Mouse (Mus musculus) frontal cortex, postnatal 14 days (tissue): ENCODE results near the gene Flvcr1.

Source experiments
- DNase-seq, 2 experiments: peaks; one replicate each; pipeline ENCODE4 v3.0.0; 2022; ENCODE audit warnings: low spot score in 2 of 2

The Flvcr1 gene

GRCm38 (mm10) chr1:191026021-191026713 lies at the start of gene Flvcr1:
Gene Flvcr1 (minus strand): TSS chr1:191026158.
- DNase-seq: peak; percentile 98 to 99

DNA sequence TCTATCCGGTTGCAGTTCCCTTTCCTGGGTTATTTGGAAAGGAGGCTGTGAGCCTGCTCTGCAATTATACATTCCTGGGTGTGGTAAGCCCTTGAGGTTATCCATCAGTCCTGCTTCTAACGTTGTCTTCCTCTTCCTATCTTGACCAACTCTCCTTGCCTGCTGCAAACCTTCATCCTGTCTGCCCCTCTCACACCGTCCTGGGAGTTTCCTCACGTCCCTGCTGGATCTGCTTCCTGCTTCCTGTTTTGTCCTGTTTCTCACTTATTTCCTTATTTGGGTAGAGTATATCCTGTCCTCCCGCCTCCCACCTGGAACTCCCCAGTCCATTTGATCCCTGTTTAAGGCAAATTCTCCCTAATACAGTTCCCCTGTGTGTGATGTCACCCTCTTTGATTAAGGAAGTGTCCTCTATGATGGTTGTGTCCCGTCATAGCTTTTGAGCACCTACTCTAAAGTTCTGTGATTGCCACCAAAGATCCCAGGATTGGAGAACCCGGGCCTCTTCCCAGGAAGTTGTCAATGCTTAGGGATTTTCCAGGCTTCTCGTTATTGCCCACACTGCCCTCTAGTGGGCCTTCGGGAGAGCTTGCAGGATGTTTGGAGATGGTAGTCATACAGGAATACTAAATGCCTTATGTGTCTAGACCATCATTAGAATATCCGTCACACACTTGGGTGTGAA lies 49.4 kb upstream of the Flvcr1 start:
- DNase-seq: no peak

GRCm38 (mm10) chr1:191073486-191073885 lies 47.5 kb upstream of the Flvcr1 start:
- DNase-seq: no peak

DNA sequence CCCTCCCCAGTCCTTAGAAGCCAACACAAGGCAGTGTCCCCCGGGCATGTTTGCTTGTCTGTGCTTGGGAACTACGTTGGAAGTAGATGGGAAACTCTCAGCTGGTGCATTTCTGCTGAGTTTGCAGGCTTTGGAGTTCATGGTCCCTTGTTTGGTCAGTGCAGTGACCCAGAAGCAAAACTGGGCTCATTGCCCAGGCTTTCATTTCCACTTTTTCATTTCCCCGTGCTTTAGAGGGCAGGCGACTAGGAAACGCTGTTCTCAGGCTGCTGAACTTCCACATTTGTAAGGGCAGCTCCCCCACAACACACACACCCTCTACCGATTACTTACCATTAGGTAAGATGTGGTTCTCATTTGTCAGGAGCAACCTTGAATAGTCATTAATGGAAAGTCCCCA lies 47.0 kb upstream of the Flvcr1 start:
- DNase-seq: peak in 1 of 2 experiments; percentile 27

- no peak for DNase-seq
Measured at GRCm38 (mm10) chr1:191072329-191072913, 46.5 kb upstream of the Flvcr1 start.

DNA sequence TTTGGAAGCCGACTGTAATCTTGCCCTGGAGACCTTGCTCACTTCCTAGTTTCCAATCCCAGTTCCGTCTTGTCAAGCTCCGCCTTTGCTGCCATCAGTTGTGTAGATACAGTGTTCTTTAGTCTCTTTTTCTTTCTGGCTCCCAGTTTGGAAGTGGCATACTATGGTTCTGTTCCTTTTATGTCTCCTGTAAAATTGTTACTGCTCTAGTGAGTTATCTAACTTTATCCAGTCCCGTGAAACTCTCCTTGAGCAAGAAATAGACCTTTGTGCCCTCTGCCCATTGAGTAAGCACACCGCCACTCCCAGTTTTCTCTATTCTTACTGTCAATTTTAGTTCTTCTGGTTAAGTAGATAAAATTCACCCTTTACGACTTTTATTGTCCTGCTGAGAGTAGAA lies 45.7 kb upstream of the Flvcr1 start:
- DNase-seq: no peak

DNA sequence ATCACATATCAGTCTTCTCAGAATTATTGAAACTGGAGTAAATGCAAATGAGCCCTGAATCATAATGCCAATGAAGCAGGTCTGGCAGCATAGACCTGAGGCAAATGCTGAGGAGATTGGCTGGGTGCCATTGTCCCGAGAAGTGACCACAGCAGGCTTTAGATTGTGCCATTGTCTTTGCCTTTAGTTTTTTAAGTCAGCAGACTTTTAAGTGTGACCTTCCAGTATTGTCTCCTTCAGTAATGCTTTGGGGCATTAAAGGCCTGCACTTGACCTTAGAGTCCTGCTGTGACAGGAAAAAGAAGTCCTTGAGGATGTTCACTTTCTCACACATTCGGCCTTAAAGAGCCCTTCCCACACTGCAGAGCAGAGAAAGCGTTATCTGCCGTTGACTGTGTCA lies 44.3 kb upstream of the Flvcr1 start:
- DNase-seq: no peak

GRCm38 (mm10) chr1:191068377-191068776 lies 42.4 kb upstream of the Flvcr1 start:
- DNase-seq: no peak

GRCm38 (mm10) chr1:191065188-191065587 lies 39.2 kb upstream of the Flvcr1 start:
- no peak for DNase-seq

DNA sequence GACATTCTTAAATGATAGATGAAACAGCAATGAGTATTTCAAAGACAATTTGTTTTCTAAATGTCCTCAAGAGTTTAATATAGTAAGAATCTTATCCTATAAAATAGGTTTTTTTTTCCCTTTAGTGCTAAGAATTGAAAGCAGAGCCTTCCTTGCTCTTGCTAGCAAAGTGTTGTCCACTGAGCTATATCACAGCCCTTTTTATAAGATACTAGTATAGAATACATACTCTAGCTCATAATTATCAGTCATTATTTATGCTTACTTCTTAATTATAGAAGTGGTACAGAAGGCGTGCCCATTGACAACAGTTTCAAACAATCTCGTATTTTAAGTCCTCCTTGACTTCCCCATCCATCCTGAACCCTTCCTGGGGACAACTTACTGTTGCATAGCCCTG lies 38.6 kb upstream of the Flvcr1 start:
- DNase-seq: no peak

GRCm38 (mm10) chr1:191063700-191064099 lies 37.7 kb upstream of the Flvcr1 start:
- no peak for DNase-seq

DNA sequence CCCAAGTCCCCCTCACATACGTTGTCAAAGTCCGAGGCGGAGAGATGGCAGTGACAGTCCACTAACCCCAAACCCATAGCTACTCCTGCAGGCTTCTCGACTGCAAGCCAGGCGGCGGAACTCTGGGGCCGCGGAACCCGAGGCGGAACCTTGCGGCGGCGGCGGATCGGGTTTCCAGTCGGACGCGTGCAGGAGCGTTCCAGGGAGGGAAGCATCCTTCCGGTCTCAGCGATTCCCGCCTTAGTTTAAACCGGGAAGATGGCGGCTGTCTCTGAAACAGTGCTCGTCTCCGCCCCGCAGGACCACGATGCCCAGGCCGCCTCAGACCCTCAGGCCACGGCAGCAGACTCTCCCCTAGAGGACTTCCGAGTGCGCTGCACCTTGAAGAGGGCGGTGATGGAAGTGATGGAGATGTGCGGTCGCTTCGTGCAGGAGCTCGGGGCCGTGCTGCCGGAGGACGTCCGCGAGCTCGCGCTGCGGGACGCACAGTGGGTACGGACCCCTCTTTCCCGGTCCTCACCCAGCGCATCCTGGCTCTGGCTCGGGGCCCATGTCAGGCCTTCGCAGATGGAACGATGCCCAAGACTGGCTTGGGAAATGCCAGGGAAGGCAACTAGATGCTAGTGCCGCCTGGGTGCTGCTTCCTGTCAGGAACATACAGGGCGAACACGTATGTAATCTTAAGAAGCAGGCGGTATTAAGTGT lies 37.0 kb upstream of the Flvcr1 start, which contains the start of the genes Tatdn3 and Nsl1:
Tatdn3 (minus strand) TSS at position 152 of the 705 bp plus-strand sequence.
Nsl1 (plus strand) TSS at position 232 of the 705 bp plus-strand sequence.
- peak; percentile 82 to 92 for DNase-seq

GRCm38 (mm10) chr1:191062241-191062780 lies 36.4 kb upstream of the Flvcr1 start:
- no peak for DNase-seq

- DNase-seq: no peak
Measured at GRCm38 (mm10) chr1:191057461-191057860, 31.5 kb upstream of the Flvcr1 start.

DNA sequence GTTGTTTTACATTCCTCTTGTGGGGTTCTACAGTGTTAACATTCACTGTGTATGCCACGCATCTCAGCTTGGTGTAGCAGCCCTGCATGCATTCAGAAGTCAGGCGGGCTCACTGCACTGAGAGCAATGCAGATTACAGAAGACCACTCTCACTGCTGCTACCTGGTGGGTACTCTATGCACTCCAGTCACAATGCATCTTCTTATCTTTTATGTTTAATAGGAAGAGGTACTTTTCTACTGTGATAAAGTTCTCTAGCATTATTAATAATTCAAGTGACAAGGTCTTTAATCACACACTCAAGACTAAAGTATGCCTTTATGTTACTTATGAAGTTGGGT lies 29.5 kb upstream of the Flvcr1 start:
- DNase-seq: no peak

DNA sequence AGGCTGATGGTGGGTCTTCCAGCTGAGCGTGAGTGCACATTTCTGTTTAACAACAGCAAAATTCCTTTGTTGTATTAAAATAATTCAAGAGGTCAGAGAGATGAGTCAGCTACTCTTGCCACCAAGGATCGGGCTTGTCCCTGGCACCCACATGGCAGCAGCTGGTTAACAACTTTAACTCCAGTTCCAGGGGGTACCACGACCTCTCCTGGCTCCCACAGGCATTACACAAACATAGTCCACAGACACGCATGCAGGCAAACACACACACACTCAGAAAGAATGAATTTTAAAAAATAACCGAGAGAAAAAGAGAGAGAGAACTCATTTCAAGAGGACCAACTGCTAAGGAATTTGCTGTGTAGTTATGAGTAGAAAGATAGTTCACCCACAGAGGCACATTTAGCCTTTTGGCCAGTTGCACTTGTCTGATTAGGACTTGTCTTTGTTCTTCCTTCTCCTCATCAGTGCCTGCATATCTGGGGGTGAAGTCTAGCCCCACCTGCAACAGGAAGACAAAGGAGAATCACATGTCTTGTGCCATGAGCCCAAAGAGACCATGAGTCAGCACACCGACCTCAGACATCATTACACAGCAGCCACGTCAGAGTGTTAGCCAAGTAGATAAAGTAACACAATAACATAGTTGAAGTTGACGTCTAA lies 29.0 kb upstream of the Flvcr1 start:
- no peak for DNase-seq

DNA sequence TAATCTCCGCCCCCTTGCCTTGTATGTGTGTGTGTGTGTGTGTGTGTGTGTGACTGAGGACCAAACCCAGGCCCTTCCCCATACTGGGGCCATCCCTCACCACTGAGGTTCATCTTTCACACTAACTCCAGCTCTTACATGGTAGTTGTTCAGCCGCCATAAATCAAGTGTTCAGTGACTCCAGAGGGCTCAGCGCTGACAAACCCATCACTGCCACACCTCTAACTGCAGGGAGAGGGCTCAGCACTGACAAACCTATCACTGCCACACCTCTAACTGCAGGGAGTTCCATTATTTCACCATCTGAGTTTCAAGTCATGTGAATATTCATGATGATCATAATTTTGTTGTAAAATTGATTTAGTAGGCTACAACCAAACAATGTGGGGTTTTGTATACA lies 27.6 kb upstream of the Flvcr1 start:
- DNase-seq: no peak

- no peak for DNase-seq
Measured at GRCm38 (mm10) chr1:191046231-191046824, 20.4 kb upstream of the Flvcr1 start.

- DNase-seq: no peak
Measured at GRCm38 (mm10) chr1:191045264-191045663, 19.3 kb upstream of the Flvcr1 start.

DNA sequence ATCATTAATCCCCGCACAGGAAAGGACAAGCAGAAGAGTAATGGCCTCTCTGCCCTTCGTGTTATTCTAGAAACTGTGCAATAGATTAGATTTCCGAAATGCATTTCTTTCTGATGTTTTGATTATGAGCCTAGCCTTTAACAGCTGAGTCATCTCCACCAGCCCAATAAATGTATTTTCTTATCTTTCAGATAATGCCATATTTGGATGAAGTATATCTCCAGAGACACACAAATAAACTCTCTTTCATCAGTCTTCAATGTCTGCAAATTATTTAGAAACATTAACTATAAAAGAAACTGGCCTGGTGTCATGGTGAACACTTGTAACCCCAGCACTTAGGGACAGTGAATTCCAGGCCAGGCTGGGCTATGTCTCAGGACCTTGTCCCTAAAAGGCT lies 16.7 kb upstream of the Flvcr1 start:
- DNase-seq: no peak

DNA sequence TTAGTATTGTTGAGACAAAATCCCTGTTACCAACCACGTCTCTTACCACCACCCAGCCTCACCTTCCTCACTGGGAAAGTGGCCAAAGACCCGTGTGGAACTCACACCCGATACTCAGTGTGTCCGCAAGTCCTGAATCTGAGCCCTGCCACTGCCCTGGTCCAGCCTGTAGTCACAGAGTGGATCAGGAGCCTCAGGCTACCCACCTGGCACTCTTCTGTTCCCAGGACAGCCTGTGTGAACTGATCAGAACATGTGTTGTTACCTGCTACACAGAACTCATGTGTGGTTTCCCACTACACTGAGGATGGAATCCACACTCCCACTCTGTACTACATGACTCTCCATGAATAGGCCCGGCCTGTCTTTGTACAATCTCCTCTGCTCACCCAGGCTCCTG lies 16.1 kb upstream of the Flvcr1 start:
- DNase-seq: no peak
